Mouse (Mus musculus): Measurements from ENCODE around the gene Oxct1.

- TF ChIP-seq CTCF (IDR thresholded peaks at IDR 0.05; ENCODE audit: low read depth, low read length), result no peak
- no peak for TF ChIP-seq POLR2A (IDR thresholded peaks at IDR 0.05; ENCODE audit: extremely low read depth, insufficient read depth, low read length)
These were observed 16.2 kb downstream of the Oxct1 start for GRCm38 (mm10) chr15:4042423-4042822.

Measured in liver, adult 2 months (tissue).